Mouse (Mus musculus): ENCODE results near the gene Ndufc2.
A peak's percentile ranks its signal among the peaks of the same experiment; 100 is the strongest.
"Not testable (repeated sequence)": the region's sequence is repeated elsewhere in the genome, so short reads cannot be mapped to it uniquely, and the experiment has no call there.

Ndufc2 gene

DNA sequence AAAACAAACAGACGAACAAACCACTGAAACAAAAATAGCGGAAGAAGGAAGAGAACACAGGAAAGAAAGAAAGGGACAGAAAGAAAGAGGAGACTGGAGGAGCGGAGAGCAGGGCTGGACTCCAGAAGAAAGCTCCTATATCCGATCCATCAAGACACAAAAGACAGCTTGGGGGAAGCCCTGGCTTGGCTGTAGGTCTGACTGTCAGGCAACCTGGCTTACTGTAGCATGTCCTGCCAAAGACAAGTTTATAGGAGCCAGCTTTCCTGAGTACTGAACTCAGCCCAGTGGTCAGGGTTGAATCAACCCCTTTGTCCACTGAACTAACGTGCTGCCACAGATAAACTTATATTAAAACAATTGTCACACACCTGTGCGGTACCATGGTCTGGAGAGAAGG is 27.5 kb downstream of the Ndufc2 start:
- no peak for DNase-seq (ENCODE audit: low spot score)

DNA sequence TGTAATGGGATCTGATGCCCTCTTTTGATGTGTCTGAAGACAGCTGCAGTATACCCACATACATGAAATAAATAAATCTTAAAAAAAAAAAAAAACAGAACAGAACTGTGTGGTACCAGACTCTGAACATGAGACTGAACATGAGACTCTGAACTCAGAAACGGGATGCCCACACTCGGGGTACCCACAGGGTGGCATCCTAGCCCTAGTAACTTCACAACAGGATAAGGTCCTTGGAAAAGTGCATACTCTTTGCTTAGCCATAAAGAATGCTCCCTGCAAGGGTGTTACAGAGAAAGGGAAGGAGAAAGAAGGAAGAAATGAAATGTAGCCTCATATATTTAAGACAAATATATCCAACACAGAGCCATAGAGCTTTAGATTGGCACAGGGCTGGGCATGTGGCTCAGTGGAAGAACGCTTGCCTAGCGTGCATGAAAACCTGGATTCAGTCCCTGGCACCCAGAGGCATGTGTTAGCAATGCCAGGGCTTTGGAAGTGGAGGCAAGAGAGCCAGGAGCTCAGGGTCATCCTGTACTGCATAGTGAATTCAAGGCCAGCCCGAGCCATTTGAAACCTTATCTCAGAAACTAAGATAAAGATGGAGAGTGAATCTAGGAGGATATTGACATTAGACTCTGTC is 28.1 kb downstream of the Ndufc2 start:
- DNase-seq (ENCODE audit: low spot score), result no peak

DNA sequence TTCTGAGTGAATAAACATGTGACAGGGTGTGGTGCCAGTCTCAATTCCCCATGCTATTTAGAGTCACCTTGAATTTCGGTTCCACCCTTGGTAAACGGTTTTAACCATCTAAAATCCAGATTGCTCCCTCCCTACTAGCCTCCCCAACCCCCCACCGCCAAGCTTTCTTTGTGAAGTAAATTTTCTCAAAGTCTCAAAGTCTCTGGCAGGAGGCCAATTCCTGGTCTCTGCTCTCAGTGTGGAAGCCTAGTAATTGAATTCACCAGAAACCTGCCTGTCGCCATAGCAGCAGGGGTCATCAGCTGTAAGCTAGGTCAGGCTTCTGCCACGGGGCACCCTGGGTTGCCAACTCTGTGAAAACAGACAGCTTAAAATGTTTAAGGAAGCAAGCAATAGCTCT is 29.9 kb downstream of the Ndufc2 start:
- DNase-seq (ENCODE audit: low spot score), result no peak

DNA sequence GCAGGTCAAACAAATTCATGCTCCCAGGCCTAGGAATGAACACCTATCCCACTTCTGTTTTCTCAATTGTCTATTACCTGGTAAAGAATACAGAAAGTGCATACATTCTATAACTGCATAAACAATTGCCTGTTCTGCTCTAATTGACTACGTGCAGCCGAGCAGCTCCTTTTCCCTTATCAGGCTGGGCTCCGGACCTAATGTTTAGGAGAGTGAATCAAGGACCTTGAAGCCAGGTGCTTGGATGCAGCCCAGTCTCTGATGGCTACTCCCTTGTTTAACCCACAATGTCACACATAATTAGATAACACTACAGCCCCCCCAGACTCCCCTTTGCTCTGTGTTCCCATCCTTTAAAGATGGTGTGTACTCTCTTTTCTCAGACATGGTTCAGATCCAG is 33.7 kb downstream of the Ndufc2 start:
- not testable (repeated sequence) for DNase-seq (ENCODE audit: low spot score)

DNA sequence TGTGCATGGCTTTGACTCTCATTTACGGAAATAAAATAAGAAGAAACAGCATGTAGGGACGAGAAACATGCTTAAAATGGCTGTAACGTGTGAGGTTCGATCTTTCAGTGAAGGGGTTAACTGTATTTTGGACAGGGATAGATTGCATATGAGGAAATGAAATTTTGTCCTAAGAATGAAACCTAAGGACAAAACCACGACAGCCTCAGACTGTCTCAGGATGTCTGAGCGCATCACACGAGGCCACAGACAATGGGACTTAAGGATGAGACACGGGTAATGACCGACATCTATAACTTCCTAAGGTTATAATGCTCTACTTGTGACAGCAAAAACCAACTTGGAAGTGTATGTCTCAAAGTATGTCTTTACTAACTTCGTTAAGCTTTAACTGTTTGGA is 34.7 kb downstream of the Ndufc2 start:
- DNase-seq (ENCODE audit: low spot score), result no peak

DNA sequence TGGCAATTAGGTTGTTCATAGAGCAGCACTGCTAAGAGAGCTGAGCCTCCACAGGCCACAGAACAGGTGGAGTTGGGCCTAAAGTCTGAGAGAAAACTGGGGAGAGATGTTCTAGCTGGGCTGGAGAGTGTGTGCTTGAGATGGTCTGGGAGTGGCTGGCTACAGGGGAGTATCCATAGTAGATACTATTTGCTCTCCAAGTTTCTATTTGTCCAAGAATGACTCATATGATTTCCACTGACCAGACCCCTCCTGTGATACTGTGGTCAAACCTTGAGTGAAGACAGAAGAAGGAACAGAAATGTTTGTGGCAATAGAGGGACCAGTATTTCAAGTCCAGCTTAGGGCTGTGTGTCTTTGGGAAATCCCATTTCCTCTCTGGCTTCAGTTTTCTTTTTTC is 39.2 kb downstream of the Ndufc2 start:
- DNase-seq (ENCODE audit: low spot score), result no peak

DNA sequence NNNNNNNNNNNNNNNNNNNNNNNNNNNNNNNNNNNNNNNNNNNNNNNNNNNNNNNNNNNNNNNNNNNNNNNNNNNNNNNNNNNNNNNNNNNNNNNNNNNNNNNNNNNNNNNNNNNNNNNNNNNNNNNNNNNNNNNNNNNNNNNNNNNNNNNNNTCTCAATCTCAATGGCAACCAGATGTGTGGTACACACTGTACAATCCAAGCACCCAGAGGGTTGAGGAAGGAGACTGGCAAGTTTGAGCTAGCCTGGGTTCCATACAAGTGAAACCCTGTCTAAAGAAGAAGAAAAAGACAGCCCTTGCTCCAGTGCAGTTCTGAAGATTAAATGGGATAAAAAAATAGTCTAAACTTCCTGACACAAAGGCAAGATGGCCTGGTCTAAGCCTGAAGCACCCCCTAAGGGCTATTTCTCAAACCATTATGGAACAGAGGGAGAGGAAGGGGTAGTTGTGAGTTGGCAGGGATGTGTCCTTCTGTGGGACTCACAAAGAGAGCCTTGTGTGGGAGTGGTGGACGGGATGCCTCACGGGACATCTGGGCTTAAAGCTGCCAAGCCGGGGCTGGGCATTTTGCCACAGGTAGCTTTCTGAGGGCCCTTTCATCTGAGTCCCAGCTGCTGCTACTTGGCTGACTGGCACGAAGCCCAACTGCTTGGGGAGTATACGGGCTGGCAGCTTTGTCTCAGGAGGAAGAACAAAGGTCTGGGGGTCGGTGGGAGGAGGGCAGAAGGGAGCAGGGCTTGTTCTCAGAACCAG is 46.5 kb downstream of the Ndufc2 start:
- DNase-seq (ENCODE audit: low spot score), result peak; percentile 89

DNA sequence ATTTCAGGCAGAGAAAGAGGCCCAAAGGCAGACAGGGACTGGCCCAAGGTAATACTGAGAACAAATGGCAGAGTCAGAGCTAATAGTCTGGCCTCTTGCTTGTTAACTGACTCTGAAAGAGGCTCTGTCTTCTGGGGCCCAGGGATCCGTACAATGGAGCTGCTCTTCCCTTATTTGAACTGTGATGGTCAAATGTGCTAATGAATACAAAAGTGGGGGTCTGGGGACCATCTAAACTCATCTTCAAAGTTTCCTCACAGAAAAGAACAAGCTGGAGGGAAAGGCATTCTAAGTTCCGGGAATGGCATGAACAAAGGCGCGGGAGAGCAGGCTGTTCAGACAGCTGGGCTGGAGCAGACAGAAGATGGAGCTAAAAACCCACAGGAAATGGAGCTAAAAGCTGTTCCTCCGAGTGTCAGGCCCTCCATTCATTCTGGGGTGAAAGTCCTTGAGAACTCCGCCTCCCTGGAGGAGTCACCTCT is 47.3 kb downstream of the Ndufc2 start:
- DNase-seq (ENCODE audit: low spot score), result no peak

DNA sequence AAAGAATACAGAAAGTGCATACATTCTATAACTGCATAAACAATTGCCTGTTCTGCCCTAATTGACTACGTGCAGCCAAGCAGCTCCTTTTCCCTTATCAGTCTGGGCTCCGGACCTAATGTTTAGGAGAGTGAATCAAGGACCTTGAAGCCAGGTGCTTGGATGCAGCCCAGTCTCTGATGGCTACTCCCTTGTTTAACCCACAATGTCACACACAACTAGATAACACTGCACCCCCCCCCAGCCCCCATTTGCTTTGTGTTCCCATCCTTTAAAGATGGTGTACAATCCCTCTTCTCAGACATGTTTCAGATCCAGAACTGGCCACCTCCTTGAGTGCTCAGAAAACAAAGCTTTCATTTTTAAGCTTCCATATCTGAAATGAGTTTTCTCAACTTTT is 51.2 kb downstream of the Ndufc2 start, which contains the start of gene Kctd14:
Gene Kctd14, plus strand, starts transcription at position 301 of the 400 bp plus-strand sequence.
- not testable (repeated sequence) for DNase-seq (ENCODE audit: low spot score)

DNA sequence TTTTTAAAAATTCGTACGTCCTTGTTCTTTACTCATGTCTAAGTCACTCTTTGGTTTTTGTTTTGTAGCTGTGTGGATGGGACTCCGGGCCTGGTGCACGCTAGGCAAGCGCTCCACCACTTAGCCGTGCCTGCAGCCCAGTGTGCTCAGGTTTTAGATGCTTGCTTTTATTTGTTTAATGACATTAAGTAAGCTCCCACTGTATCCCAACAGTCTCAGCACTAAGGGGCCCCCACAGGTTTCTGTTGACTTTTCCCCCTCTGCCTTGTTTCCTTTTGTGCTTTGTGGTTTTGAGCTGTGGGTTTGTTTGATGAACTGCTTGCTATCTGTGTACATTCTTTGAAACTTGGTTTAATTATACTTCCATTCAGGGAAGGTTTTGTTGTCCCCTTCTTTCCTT is 52.4 kb downstream of the Ndufc2 start:
- no peak for DNase-seq (ENCODE audit: low spot score)

DNA sequence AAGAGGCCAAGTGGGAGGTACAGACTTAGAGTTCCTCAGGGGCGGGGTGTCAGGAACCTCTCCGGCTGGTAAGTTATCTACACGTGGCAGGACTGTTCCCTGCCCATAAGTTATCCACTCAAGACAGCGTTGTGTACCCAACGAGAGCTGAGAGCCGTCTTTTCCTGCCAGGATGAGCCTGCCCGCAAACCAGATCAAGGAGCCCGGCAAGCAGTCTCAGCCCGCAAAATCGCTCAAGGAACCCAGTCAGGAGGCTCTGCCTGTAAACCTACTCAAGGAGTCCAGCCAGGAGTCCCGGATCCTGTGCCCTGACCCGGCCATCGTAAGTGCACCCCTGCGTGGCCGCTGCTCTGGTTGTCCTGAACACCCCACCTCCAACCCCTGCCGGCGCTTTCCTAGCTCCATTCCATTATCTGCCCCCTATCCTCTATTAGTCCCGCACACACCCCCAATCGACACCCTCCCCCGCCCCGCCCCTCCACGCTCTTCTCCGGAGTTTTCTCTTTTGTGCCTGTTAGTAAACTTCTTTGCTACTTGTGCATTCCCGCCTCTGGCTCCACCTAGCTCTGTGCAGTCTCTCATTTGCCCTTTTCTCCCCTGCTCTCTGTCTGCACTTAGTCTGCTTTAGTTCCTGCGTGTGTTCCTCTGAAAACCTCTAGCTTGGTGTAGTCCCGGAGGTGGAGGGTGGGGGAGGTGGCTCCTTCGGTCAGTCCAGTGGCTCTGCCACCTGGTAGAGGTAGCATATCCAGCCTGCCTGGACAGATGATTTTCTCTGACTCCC is 53.5 kb downstream of the Ndufc2 start:
- no peak for DNase-seq (ENCODE audit: low spot score)

DNA sequence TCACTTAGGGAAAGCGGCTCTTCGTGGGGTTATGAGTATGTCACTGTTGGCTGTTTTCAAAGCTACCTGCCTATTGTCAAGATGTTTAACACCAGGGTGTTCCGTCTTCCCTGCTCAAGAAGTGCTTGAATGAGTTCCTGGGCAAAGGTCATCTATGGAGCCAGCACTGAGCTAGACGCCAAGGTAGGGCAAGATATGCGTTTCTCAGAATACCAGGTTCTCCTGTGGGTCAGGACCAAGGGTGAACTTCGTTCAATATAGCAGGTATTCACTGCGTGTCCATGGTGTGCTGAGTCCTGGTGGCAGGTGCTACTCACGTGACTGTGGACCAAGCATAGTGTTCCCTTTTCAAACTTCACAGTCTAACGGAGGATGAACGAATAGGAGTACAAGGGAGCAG is 55.0 kb downstream of the Ndufc2 start:
- no peak for DNase-seq (ENCODE audit: low spot score)

DNA sequence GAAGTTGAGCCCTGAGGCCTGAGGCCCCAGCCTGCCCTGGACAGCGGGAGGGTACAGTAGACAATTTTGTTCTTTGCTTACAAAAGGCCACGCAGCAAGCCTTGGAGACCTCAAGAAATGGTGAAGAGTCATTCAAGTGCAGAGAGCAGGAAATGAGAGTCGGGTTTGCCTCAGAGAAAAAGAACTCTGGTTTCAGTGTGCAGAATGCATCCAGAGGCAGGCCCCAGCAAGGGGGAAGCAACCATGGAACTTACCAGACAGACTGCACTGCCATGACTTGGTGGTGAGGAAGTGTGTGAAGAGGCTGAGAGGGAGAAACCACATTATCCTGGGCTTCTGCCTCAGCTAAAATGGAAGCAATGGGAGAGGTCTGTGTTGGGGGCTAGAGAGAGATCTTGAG is 55.8 kb downstream of the Ndufc2 start:
- DNase-seq (ENCODE audit: low spot score), result no peak
